In genomic region chr6:72486307-72486706, GRCm38 (mm10) we compare ENCODE assay signal across 19 mouse cellular contexts. TPM values are rescaled to one million over a fixed set of nuclear protein-coding genes. Genes with fewer than 3 reads are reported as not detected.
DNase-seq lines count a peak whose midpoint lies in the region; ATAC-seq lines count a peak whose summit lies in the region.
"Had no signal": no experiment of that assay in that cellular context is flagged by ENCODE, and none has a peak within 500 bp of the region (broad histone marks: within the 10 kb centered on the region; RNA-seq: fewer than 3 reads in every experiment).

No protein-coding gene starts in this region.

- ATAC-seq in activated CD4-positive, CD25-positive, alpha-beta regulatory T cell, adult 4 months: peak; percentile 57
- ATAC-seq: forebrain, embryonic 15.5 days had no signal

- peak; percentile 30 for DNase-seq in CD4-positive, CD25-positive, alpha-beta regulatory T cell, adult 2 months (ENCODE audit: low read depth, low spot score)
- peak; percentile 25 for DNase-seq in naive thymus-derived CD4-positive, alpha-beta T cell, adult 2 months (ENCODE audit: low read depth)
- DNase-seq in Muller cell, postnatal 12 days (ENCODE audit: inconsistent ontology term): no peak
- no peak for DNase-seq in testis, postnatal 14 days (ENCODE audit: low spot score)
- DNase-seq in cerebellum, postnatal 36 days: no peak
- DNase-seq: adrenal gland, postnatal 14 days; B cell, adult 2 months; cerebellum, adult 18-20 months; cerebellum, adult 9-11 months; embryo, embryonic 11 days; gastrocnemius, postnatal 36 days; heart, adult 11 months; heart, postnatal 36 days had no signal

RNA-seq across cellular contexts. Expression of gene Sh2d6, which starts 35.2 kb away (rescaled TPM):
- not detected for polyA plus RNA-seq in activated CD4-positive, CD25-positive, alpha-beta regulatory T cell, adult 4 months (2017; shearing (Covaris generic))
- polyA plus RNA-seq: embryonic facial prominence, embryonic 11.5 days; erythroblast, embryonic 14.5 days; G1E; heart, postnatal 0 days had no signal

RNA-seq across cellular contexts. Expression of gene Mat2a, which starts 46.9 kb away (rescaled TPM):
- 100 to 1,000 TPM; 194 to 225 TPM for polyA plus RNA-seq in activated CD4-positive, CD25-positive, alpha-beta regulatory T cell, adult 4 months (2017; shearing (Covaris generic))

RNA-seq across cellular contexts. Expression of gene Capg, which starts 57.9 kb away (rescaled TPM):
- 100 to 1,000 TPM; 595 to 746 TPM for polyA plus RNA-seq in activated CD4-positive, CD25-positive, alpha-beta regulatory T cell, adult 4 months (2017; shearing (Covaris generic))

Comparison
In these comparisons a context has a peak if more than half of its experiments do, and no peak if none do; other contexts are left out.
1. DNase-seq: peak in CD4-positive, CD25-positive, alpha-beta regulatory T cell, adult 2 months (single experiment) and naive thymus-derived CD4-positive, alpha-beta T cell, adult 2 months (single experiment); none in Muller cell, postnatal 12 days (single experiment), testis, postnatal 14 days (single experiment) and cerebellum, postnatal 36 days (0 of 2).